Mouse (Mus musculus) MEL (cell line): ENCODE measurements at regions not wholly inside any gene's neighbourhood (a gene's known extent, or its start where the extent isn't known, plus 50 kb on each side); places are given as distances from the start of the nearest gene placed in this dataset.

Source experiments
- DNase-seq: peaks from one replicate; pipeline ENCODE4 v3.0.0; 2011; ENCODE audit warnings: low read depth, low spot score
- H3K27ac ChIP-seq: 2 replicates; pipeline ENCODE4 v1.5.1; 2012; ENCODE audit warnings: low read depth, mild to moderate bottlenecking, control low read depth, low read length, moderate library complexity; ENCODE audit not compliant: control insufficient read depth
- H3K27me3 ChIP-seq, 2 experiments: fragments of 150-350 bp in 1 of 2; sonication (generic) in 1 of 2; 2 replicates each; pipeline ENCODE4 v1.6.1; 2012; ENCODE audit warnings: low read length in 2 of 2, mild to moderate bottlenecking in 2 of 2, improper control_type of control experiment in 1 of 2, moderate library complexity in 1 of 2; ENCODE audit not compliant: insufficient read depth in 2 of 2, control insufficient read depth in 1 of 2
- H3K36me3 ChIP-seq, 2 experiments: 2 replicates each; pipeline ENCODE4 v1.6.1; 2012 to 2014; ENCODE audit warnings: low read length in 2 of 2, improper control_type of control experiment in 1 of 2, inconsistent platforms in 1 of 2, mild to moderate bottlenecking in 1 of 2; ENCODE audit not compliant: insufficient read depth in 2 of 2, control insufficient read depth in 1 of 2
- H3K4me1 ChIP-seq, 2 experiments: fragments of 150-350 bp in 1 of 2; sonication (generic) in 1 of 2; 2 replicates each; pipeline ENCODE4 v1.6.1; 2012; ENCODE audit warnings: low read length in 2 of 2, improper control_type of control experiment in 1 of 2, mild to moderate bottlenecking in 1 of 2; ENCODE audit not compliant: insufficient read depth in 2 of 2, control insufficient read depth in 1 of 2
- H3K4me3 ChIP-seq, 2 experiments: fragments of 150-350 bp in 1 of 2; sonication (generic) in 1 of 2; 2 replicates each; pipeline ENCODE4 v1.5.1; 2012; ENCODE audit warnings: low read depth in 2 of 2, low read length in 2 of 2, mild to moderate bottlenecking in 2 of 2, moderate library complexity in 2 of 2, control low read depth in 1 of 2, improper control_type of control experiment in 1 of 2; ENCODE audit not compliant: control insufficient read depth in 1 of 2, insufficient read depth in 1 of 2
- H3K79me2 ChIP-seq: 2 replicates; pipeline ENCODE4 v1.6.1; 2012; ENCODE audit warnings: mild to moderate bottlenecking, low read length, moderate library complexity; ENCODE audit not compliant: control insufficient read depth, poor library complexity, insufficient read depth
- H3K9ac ChIP-seq: 2 replicates; pipeline ENCODE4 v1.6.1; 2012; ENCODE audit warnings: low read depth, mild to moderate bottlenecking, control low read depth, low read length, moderate library complexity; ENCODE audit not compliant: control insufficient read depth, poor library complexity, severe bottlenecking
- H3K9me3 ChIP-seq: fragments of 150-350 bp; sonication (generic); replicated peaks from 2 replicates; pipeline ENCODE4 v1.6.1; 2012; ENCODE audit warnings: mild to moderate bottlenecking, low read length, improper control_type of control experiment, moderate library complexity; ENCODE audit not compliant: insufficient read depth
- ELF1 ChIP-seq: IDR thresholded peaks from 2 replicates; pipeline ENCODE4 v1.6.1; 2014; ENCODE audit warnings: low read depth, mild to moderate bottlenecking, inconsistent platforms, low read length, improper control_type of control experiment, moderate library complexity
- GATA1 ChIP-seq: IDR thresholded peaks from 2 replicates; pipeline ENCODE4 v1.6.1; 2011; ENCODE audit warnings: low read depth, low read length, improper control_type of control experiment
- JUND ChIP-seq: IDR thresholded peaks from 2 replicates; pipeline ENCODE4 v1.6.1; 2011; ENCODE audit warnings: low read depth, mild to moderate bottlenecking, improper control_type of control experiment, low read length
- KAT2A ChIP-seq: conservative IDR thresholded peaks from 2 replicates; pipeline ENCODE4 v1.6.1; 2012; ENCODE audit warnings: low read depth, low read length, improper control_type of control experiment, inconsistent platforms
- MAX ChIP-seq: IDR thresholded peaks from 2 replicates; pipeline ENCODE4 v1.6.1; 2011; ENCODE audit warnings: low read length, improper control_type of control experiment
- MAZ ChIP-seq: IDR thresholded peaks from 2 replicates; pipeline ENCODE4 v1.6.1; 2012; ENCODE audit warnings: low read depth, mild to moderate bottlenecking, inconsistent platforms, low read length, improper control_type of control experiment
- MYC ChIP-seq: IDR thresholded peaks from 2 replicates; pipeline ENCODE4 v1.6.1; 2011; ENCODE audit warnings: low read depth, mild to moderate bottlenecking, low read length, improper control_type of control experiment, moderate library complexity
- POLR2AphosphoS2 ChIP-seq: IDR thresholded peaks from 2 replicates; pipeline ENCODE4 v1.6.1; 2011; ENCODE audit warnings: low read length, improper control_type of control experiment
- RAD21 ChIP-seq: IDR thresholded peaks from 2 replicates; pipeline ENCODE4 v1.6.1; 2011; ENCODE audit warnings: mild to moderate bottlenecking, low read depth, low read length, improper control_type of control experiment
- RCOR1 ChIP-seq: IDR thresholded peaks from 2 replicates; pipeline ENCODE4 v1.6.1; 2012; ENCODE audit warnings: low read depth, mild to moderate bottlenecking, inconsistent platforms, low read length, improper control_type of control experiment
- SIN3A ChIP-seq: IDR thresholded peaks from 2 replicates; pipeline ENCODE4 v1.6.1; 2012; ENCODE audit warnings: low read length, improper control_type of control experiment, inconsistent platforms
- TCF12 ChIP-seq: IDR thresholded peaks from 2 replicates; pipeline ENCODE4 v1.6.1; 2014; ENCODE audit warnings: low read depth, mild to moderate bottlenecking, inconsistent platforms, low read length, improper control_type of control experiment, moderate library complexity
- ZKSCAN1 ChIP-seq: IDR thresholded peaks from 2 replicates; pipeline ENCODE4 v1.6.1; 2012; ENCODE audit warnings: low read depth, mild to moderate bottlenecking, inconsistent platforms, low read length, improper control_type of control experiment, moderate library complexity
- ZMIZ1 ChIP-seq: IDR thresholded peaks from 2 replicates; pipeline ENCODE4 v1.6.1; 2012; ENCODE audit warnings: low read depth, mild to moderate bottlenecking, inconsistent platforms, low read length, improper control_type of control experiment, moderate library complexity
- ZNF384 ChIP-seq: IDR thresholded peaks from 2 replicates; pipeline ENCODE4 v1.6.1; 2012; ENCODE audit warnings: low read depth, mild to moderate bottlenecking, inconsistent platforms, low read length, improper control_type of control experiment

- TF ChIP-seq MAX (no peak), RAD21 (0 out of 2 replicates have a peak, but pooled peaks have one; percentile 2), MAZ (no peak)
- H3K27ac ChIP-seq, result no peak overlapping the region
- H3K79me2 ChIP-seq, result no peaks in the 10 kb centered on the region
- H3K36me3 ChIP-seq, result no peaks in the 10 kb centered on the region
- no peaks in the 10 kb centered on the region for H3K27me3 ChIP-seq
- no peak for DNase-seq
- no peaks in the 10 kb centered on the region for H3K4me1 ChIP-seq
- no peak overlapping the region for H3K4me3 ChIP-seq
- no peak overlapping the region for H3K9ac ChIP-seq
- H3K9me3 ChIP-seq, result no peaks in the 10 kb centered on the region
Measured at GRCm38 (mm10) chr9:33769811-33770210, 715.9 kb upstream of the Kirrel3 start.

GRCm38 (mm10) chr9:33774178-33774577, 711.5 kb upstream of the Kirrel3 start:
- H3K79me2 ChIP-seq, result no peaks in the 10 kb centered on the region
- no peaks in the 10 kb centered on the region for H3K4me1 ChIP-seq
- DNase-seq, result no peak
- H3K4me3 ChIP-seq, result no peak overlapping the region
- H3K27me3 ChIP-seq, result no peaks in the 10 kb centered on the region
- H3K27ac ChIP-seq, result no peak overlapping the region
- TF ChIP-seq JUND (no peak), RCOR1 (no peak), MYC (no peak)
- H3K9me3 ChIP-seq, result no peaks in the 10 kb centered on the region
- no peak overlapping the region for H3K9ac ChIP-seq
- H3K36me3 ChIP-seq, result no peaks in the 10 kb centered on the region

GRCm38 (mm10) chr9:33790617-33791016, 695.1 kb upstream of the Kirrel3 start:
- H3K9ac ChIP-seq, result no peak overlapping the region

GRCm38 (mm10) chr9:33800250-33800649, 685.4 kb upstream of the Kirrel3 start:
- DNase-seq, result no peak
- H3K4me1 ChIP-seq, result no peaks in the 10 kb centered on the region
- no peak overlapping the region for H3K27ac ChIP-seq
- no peaks in the 10 kb centered on the region for H3K36me3 ChIP-seq
- H3K9me3 ChIP-seq, result no peaks in the 10 kb centered on the region
- no peaks in the 10 kb centered on the region for H3K27me3 ChIP-seq
- no peak for TF ChIP-seq ELF1
- no peak for TF ChIP-seq TCF12
- no peak for TF ChIP-seq SIN3A
- no peak for TF ChIP-seq GATA1
- TF ChIP-seq POLR2AphosphoS2, result no peak
- no peak for TF ChIP-seq KAT2A
- no peak for TF ChIP-seq ZKSCAN1
- no peak for TF ChIP-seq ZNF384
- TF ChIP-seq ZMIZ1, result no peak
- no peak for TF ChIP-seq MYC
- no peak overlapping the region for H3K9ac ChIP-seq
- no peaks in the 10 kb centered on the region for H3K79me2 ChIP-seq
- no peak overlapping the region for H3K4me3 ChIP-seq

More at GRCm38 (mm10) chr9:33790617-33791016, 695.1 kb upstream of the Kirrel3 start:
- H3K4me1 ChIP-seq, result no peaks in the 10 kb centered on the region
- H3K79me2 ChIP-seq, result no peaks in the 10 kb centered on the region
- H3K36me3 ChIP-seq, result no peaks in the 10 kb centered on the region
- H3K9me3 ChIP-seq, result no peaks in the 10 kb centered on the region
- H3K27ac ChIP-seq, result no peak overlapping the region
- no peak overlapping the region for H3K4me3 ChIP-seq
- no peak for DNase-seq
- no peaks in the 10 kb centered on the region for H3K27me3 ChIP-seq
- TF ChIP-seq ELF1 (no peak), MYC (no peak), SIN3A (no peak)
